In the genomic region with DNA sequence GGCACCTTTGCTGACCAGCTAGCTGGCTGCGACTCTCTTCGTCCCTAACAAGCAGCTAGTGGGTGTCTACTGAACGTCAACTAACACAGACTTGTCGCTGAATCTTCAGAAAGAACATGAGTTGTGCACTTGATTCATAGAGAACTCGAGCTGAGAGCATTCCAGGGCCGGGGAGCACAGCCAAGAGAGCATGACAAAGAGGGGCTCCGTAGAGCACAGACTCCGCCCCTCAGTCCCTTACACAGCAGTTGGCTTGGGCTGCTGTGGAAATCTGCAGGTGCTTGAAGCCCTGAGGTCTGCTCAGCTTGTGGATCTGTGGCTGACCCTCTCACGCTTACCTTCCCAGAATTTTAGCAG, we compare ENCODE assay signal across 9 mouse cellular contexts. TPM values are rescaled to one million over a fixed set of nuclear protein-coding genes. Genes with fewer than 3 reads are reported as not detected.
A peak's percentile ranks its signal among the peaks of the same experiment; 100 is the strongest.
DNase-seq lines count a peak whose midpoint lies in the region; ATAC-seq and TF ChIP-seq lines count a peak whose summit lies in the region.
"Had no signal": no experiment of that assay in that cellular context is flagged by ENCODE, and none has a peak within 500 bp of the region (broad histone marks: within the 10 kb centered on the region; RNA-seq: fewer than 3 reads in every experiment).

No protein-coding gene starts in this region.

- intact Hi-C loops in heart, adult 2 months (cut with DNase I): no loop called here

- H3K79me2 ChIP-seq in heart, adult 2 months (replicated peaks; ENCODE audit: control insufficient read depth, insufficient read depth, low read length): no peaks in the 10 kb centered on the region
- peaks cover 25% of the 10 kb centered on the region for H3K79me2 ChIP-seq in C2C12 (ENCODE audit: control insufficient read depth, insufficient read depth)

- 20% methylated on average over 9 of the region's 9 CpGs for WGBS in heart, adult 2 months
- WGBS in embryonic facial prominence, embryonic 12.5 days: 6% methylated on average over 9 of the region's 9 CpGs
- 2% methylated on average over 9 of the region's 9 CpGs for WGBS in hindbrain, embryonic 16.5 days

- H3ac ChIP-seq in C2C12 (ENCODE audit: control insufficient read depth, insufficient read length, low read depth): peak overlapping the region; percentile 20

- H3K79me3 ChIP-seq in C2C12 (ENCODE audit: low read depth): peaks cover 4% of the 10 kb centered on the region

- no peak overlapping the region for H3K9ac ChIP-seq in heart, adult 2 months (ENCODE audit: low read depth, low read length)
- peak overlapping the region; percentile 76; the same call in 1 of the 2 replicates for H3K9ac ChIP-seq in embryonic facial prominence, embryonic 12.5 days
- peak overlapping the region; percentile 94 for H3K9ac ChIP-seq in hindbrain, embryonic 16.5 days (ENCODE audit: low read depth, low read length)

- no peaks in the 10 kb centered on the region for H3K9me3 ChIP-seq in embryonic facial prominence, embryonic 12.5 days
- no peaks in the 10 kb centered on the region for H3K9me3 ChIP-seq in hindbrain, embryonic 16.5 days (ENCODE audit: control insufficient read depth, low read length)

- no peaks in the 10 kb centered on the region; the same call in 1 of the 2 replicates for H3K4me1 ChIP-seq in heart, adult 2 months (ENCODE audit: control insufficient read depth, insufficient read depth, low read length)
- H3K4me1 ChIP-seq in embryonic facial prominence, embryonic 12.5 days: peaks cover 22% of the 10 kb centered on the region
- peaks cover 36% of the 10 kb centered on the region for H3K4me1 ChIP-seq in hindbrain, embryonic 16.5 days (ENCODE audit: control insufficient read depth, insufficient read depth, low read depth, low read length)

- H3K4me2 ChIP-seq in embryonic facial prominence, embryonic 12.5 days (replicated peaks): peak overlapping the region; percentile 97
- peak overlapping the region; percentile 83 for H3K4me2 ChIP-seq in hindbrain, embryonic 16.5 days (ENCODE audit: low read length)

- H3K4me3 ChIP-seq in heart, adult 2 months: peak overlapping the region; percentile 64
- H3K4me3 ChIP-seq in C2C12 (ENCODE audit: insufficient read depth, poor library complexity, severe bottlenecking): peak overlapping the region; percentile 51
- peak overlapping the region; percentile 70 for H3K4me3 ChIP-seq in embryonic facial prominence, embryonic 12.5 days
- peak overlapping the region; percentile 81 for H3K4me3 ChIP-seq in hindbrain, embryonic 16.5 days (ENCODE audit: low read length)

- no peak for TF ChIP-seq EP300 in heart, adult 2 months (IDR thresholded peaks at IDR 0.05; ENCODE audit: insufficient read depth, low read depth, low read length)

- TF ChIP-seq CTCF in heart, adult 2 months (IDR thresholded peaks at IDR 0.05): no peak
- no peak for TF ChIP-seq CTCF in C2C12 (IDR thresholded peaks at IDR 0.05; ENCODE audit: control insufficient read depth, insufficient read depth, insufficient read length)

- peak in 1 of 2 experiments; percentile 28 for DNase-seq in heart, adult 2 months
- no peak for DNase-seq in heart, adult 8-10 months (ENCODE audit: low spot score)
- DNase-seq in mesoderm, embryonic 11.5 days (ENCODE audit: low read depth, low spot score): peak; percentile 23
- DNase-seq in cerebellum, postnatal 25 days: no peak
- no peak for DNase-seq in cerebellum, adult 8-10 months

- no peaks in the 10 kb centered on the region for H3K36me3 ChIP-seq in heart, adult 2 months (ENCODE audit: control insufficient read depth, insufficient read depth, low read length)
- H3K36me3 ChIP-seq in C2C12 (ENCODE audit: control insufficient read depth, insufficient read depth): peaks cover 4% of the 10 kb centered on the region
- H3K36me3 ChIP-seq in embryonic facial prominence, embryonic 12.5 days: no peaks in the 10 kb centered on the region
- peaks cover 2% of the 10 kb centered on the region for H3K36me3 ChIP-seq in hindbrain, embryonic 16.5 days (ENCODE audit: control insufficient read depth, insufficient read depth, low read length)

- no peak overlapping the region; the same call in 1 of the 2 replicates for H3K27ac ChIP-seq in heart, adult 2 months
- H3K27ac ChIP-seq in embryonic facial prominence, embryonic 12.5 days: peak overlapping the region; percentile 84; the same call in 1 of the 2 replicates
- H3K27ac ChIP-seq in hindbrain, embryonic 16.5 days (ENCODE audit: low read depth, low read length): peak overlapping the region; percentile 97

- no peak for TF ChIP-seq POLR2A in heart, adult 2 months (IDR thresholded peaks at IDR 0.05; ENCODE audit: insufficient read depth, low read depth, low read length)

- ATAC-seq in embryonic facial prominence, embryonic 12.5 days (ENCODE audit: insufficient number of reproducible peaks, insufficient read depth, low FRiP score, low TSS enrichment): no peak
- ATAC-seq in hindbrain, embryonic 16.5 days: peak; percentile 55

- H3K27me3 ChIP-seq in heart, adult 2 months (ENCODE audit: control insufficient read depth, insufficient read depth, low read length): no peaks in the 10 kb centered on the region
- no peaks in the 10 kb centered on the region for H3K27me3 ChIP-seq in C2C12 (ENCODE audit: control insufficient read depth, insufficient read depth, insufficient read length)
- peaks cover 69% of the 10 kb centered on the region for H3K27me3 ChIP-seq in embryonic facial prominence, embryonic 12.5 days
- no peaks in the 10 kb centered on the region for H3K27me3 ChIP-seq in hindbrain, embryonic 16.5 days (replicated peaks; ENCODE audit: control insufficient read depth, insufficient read depth, low read length)

TF ChIP-seq in C2C12, 6 proteins besides CTCF, POLR2A, EP300 and RAD21:
- TF ChIP-seq USF1 (IDR thresholded peaks at IDR 0.05; ENCODE audit: low read depth) (no peak), MYOD1 (IDR thresholded peaks at IDR 0.05; ENCODE audit: control insufficient read depth, insufficient read length, low read depth) (no peak), MAX (IDR thresholded peaks at IDR 0.05) (no peak), MYOG (IDR thresholded peaks at IDR 0.05; ENCODE audit: control insufficient read depth, extremely low read depth, insufficient read length) (no peak), FOSL1 (IDR thresholded peaks at IDR 0.05; ENCODE audit: insufficient read depth, low read length, poor library complexity, severe bottlenecking) (no peak), CEBPB (IDR thresholded peaks at IDR 0.05; ENCODE audit: low read depth) (no peak)

RNA-seq across cellular contexts. Expression of a gene that starts 0.4 kb away (rescaled TPM):
- 10 to 100 TPM; 11.3 to 14.7 TPM for total RNA-seq in heart, adult 2 months (2021)
- polyA plus RNA-seq in heart, adult 2 months (2012; rRNA removed): 10.0 and 11.0 TPM in 2 replicates
- total RNA-seq in heart, adult 8-10 months (2022): 10 to 100 TPM; 11.6 to 16.9 (median 14.3) TPM
- 64.4 TPM for polyA plus RNA-seq in C2C12 (2012; fragmentation: generic; extraction: Trizol)
- polyA plus RNA-seq in embryonic facial prominence, embryonic 12.5 days (2016; fragmentation: Nextera tagmentation; extraction: Ambion mirVana): 7.0 and 7.1 TPM in 2 replicates
- 44.0 and 48.9 TPM in 2 replicates for polyA plus RNA-seq in hindbrain, embryonic 16.5 days (2015; fragmentation: Nextera tagmentation; extraction: Ambion mirVana)
- total RNA-seq: MEL had no signal
